In genomic region chrX:135112109-135112508, GRCm38 (mm10) we compare ENCODE assay signal across 8 mouse cellular contexts.
A peak's percentile ranks its signal among the peaks of the same experiment; 100 is the strongest.
DNase-seq lines count a peak whose midpoint lies in the region; ATAC-seq and TF ChIP-seq lines count a peak whose summit lies in the region.
"Not testable (repeated sequence)": the region's sequence is repeated elsewhere in the genome, so short reads cannot be mapped to it uniquely, and the experiment has no call there.

No protein-coding gene starts in this region.

- not testable (repeated sequence) for H3K9ac ChIP-seq in liver, embryonic 14.5 days (replicated peaks)

- not testable (repeated sequence) for H3K27me3 ChIP-seq in Patski; liver, embryonic 14.5 days (ENCODE audit: control insufficient read depth, insufficient read depth, low read length)

- in situ Hi-C loops in Patski (cut with MboI; ENCODE audit: low pct_unique_long_range_greater_than_20kb), result loop anchor here (25.0 kb wide), 1 partner anchor 700 kb away; no protein-coding TSS in a partner anchor

- DNase-seq in Patski (ENCODE audit: low read depth, low spot score); liver, embryonic 14.5 days (ENCODE audit: low read depth in 3 of 3, low spot score in 3 of 3): not testable (repeated sequence)
- DNase-seq in cerebellum, adult 9-11 months, result peak; percentile 15
- peak; percentile 10 for DNase-seq in gastrocnemius, postnatal 10 days
- peak; percentile 22 for DNase-seq in kidney, adult 18-20 months
- DNase-seq in layer of hippocampus, adult 9-11 months, result peak; percentile 9
- peak; percentile 8 for DNase-seq in naive thymus-derived CD4-positive, alpha-beta T cell, adult 2 months (ENCODE audit: low read depth)
- peak; percentile 49 for DNase-seq in testis, postnatal 10 days (ENCODE audit: low spot score)

- H3K27ac ChIP-seq in liver, embryonic 14.5 days, result not testable (repeated sequence)

- CTCF ChIA-PET in Patski (lab: Charles Lee), result not testable (repeated sequence)

- 6% methylated on average over 5 of the region's 7 CpGs for WGBS in liver, embryonic 14.5 days (ENCODE audit: insufficient replicate concordance)

- H3K4me2 ChIP-seq in liver, embryonic 14.5 days (ENCODE audit: low read depth), result not testable (repeated sequence)

- not testable (repeated sequence) for TF ChIP-seq EP300 in liver, embryonic 14.5 days (IDR thresholded peaks at IDR 0.05; ENCODE audit: low read depth)

- not testable (repeated sequence) for H3K4me1 ChIP-seq in liver, embryonic 14.5 days (replicated peaks; ENCODE audit: control insufficient read depth in 2 of 2, insufficient read depth in 2 of 2, low read length in 1 of 2)

- not testable (repeated sequence) for H3K4me3 ChIP-seq in liver, embryonic 14.5 days (ENCODE audit: insufficient read depth in 1 of 2, low read depth in 2 of 2, low read length in 2 of 2)

- ATAC-seq in Patski; liver, embryonic 14.5 days (ENCODE audit: insufficient read depth): not testable (repeated sequence)

- H3K9me3 ChIP-seq in liver, embryonic 14.5 days (ENCODE audit: control insufficient read depth, low read length), result not testable (repeated sequence)

- POLR2A ChIA-PET in Patski (lab: Charles Lee), result not testable (repeated sequence)

- H3K36me3 ChIP-seq in liver, embryonic 14.5 days (replicated peaks; ENCODE audit: control insufficient read depth, insufficient read depth, low read depth), result not testable (repeated sequence)

- TF ChIP-seq CTCF in Patski (IDR thresholded peaks at IDR 0.05), result peak; percentile 44
- peak; percentile 25; the same call in 1 of the 2 replicates for TF ChIP-seq CTCF in liver, embryonic 14.5 days (IDR thresholded peaks at IDR 0.05; ENCODE audit: low read depth)
